Mouse (Mus musculus) midbrain, embryonic 16.5 days (tissue): ENCODE measurements around the gene Gm20532. TPM values are rescaled to one million over a fixed set of nuclear protein-coding genes. Genes with fewer than 3 reads are reported as not detected.

Experiments used
- ATAC-seq: fragments of 200-750 bp; cut with Nextera tagmentation; 2 replicates; pipeline ENCODE4 v1.8.0; 2017; ENCODE audit warnings: moderate TSS enrichment
- H3K27ac ChIP-seq: fragments of 300-500 bp; sonication (generic); 2 replicates; pipeline ENCODE4 v1.5.1; 2014; ENCODE audit warnings: mild to moderate bottlenecking, low read length, mixed read lengths
- H3K27me3 ChIP-seq: fragments of 300-500 bp; sonication (generic); 2 replicates; pipeline ENCODE4 v1.6.1; 2014; ENCODE audit warnings: low read depth, low read length, mixed read lengths; ENCODE audit not compliant: control insufficient read depth, insufficient read depth
- H3K36me3 ChIP-seq: fragments of 300-500 bp; sonication (generic); 2 replicates; pipeline ENCODE4 v1.6.1; 2014; ENCODE audit warnings: mild to moderate bottlenecking, low read length, moderate library complexity, mixed read lengths; ENCODE audit not compliant: control insufficient read depth, insufficient read depth
- H3K4me1 ChIP-seq: fragments of 300-500 bp; sonication (generic); 2 replicates; pipeline ENCODE4 v1.6.1; 2014; ENCODE audit warnings: mild to moderate bottlenecking, low read length, mixed read lengths; ENCODE audit not compliant: control insufficient read depth, insufficient read depth
- H3K4me2 ChIP-seq: fragments of 300-500 bp; sonication (generic); 2 replicates; pipeline ENCODE4 v1.6.1; 2014; ENCODE audit warnings: mild to moderate bottlenecking, low read length, mixed read lengths
- H3K4me3 ChIP-seq: fragments of 300-500 bp; sonication (generic); 2 replicates; pipeline ENCODE4 v1.5.1; 2014; ENCODE audit warnings: low read depth, mild to moderate bottlenecking, low read length, moderate library complexity, mixed read lengths
- H3K9ac ChIP-seq: fragments of 300-500 bp; sonication (generic); 2 replicates; pipeline ENCODE4 v1.6.1; 2014; ENCODE audit warnings: low read depth, low read length, mixed read lengths
- H3K9me3 ChIP-seq: fragments of 300-500 bp; sonication (generic); replicated peaks from 2 replicates; pipeline ENCODE4 v1.6.1; 2014; ENCODE audit warnings: mild to moderate bottlenecking, low read length, mixed read lengths; ENCODE audit not compliant: control insufficient read depth, poor library complexity, severe bottlenecking
- WGBS: fragments of 180-500 bp; shearing (Covaris S2); extraction: QIAGEN DNeasy Blood & Tissue Kit; methylation state at CpG from one replicate; pipeline ENCODE4 v1.1.7; 2014; 5-methylcytosine and 5-hydroxymethylcytosine counted together
- polyA plus RNA-seq: library from polyadenylated mRNA; unstranded; fragments of >200 nt; fragmentation: Nextera tagmentation; extraction: Ambion mirVana; gene quantifications from 2 replicates; pipeline ENCODE4 v1.2.1, GENCODE M21; 2015

The Gm20532 gene
- polyA plus RNA-seq, 1 experiment from 2014 or later = not detected

- WGBS = under 1% methylated on average over 58 of the region's 70 CpGs
- ATAC-seq = peak; percentile 78
- Histone ChIP-seq H3K4me3 (peak within 1 kb of the TSS; percentile 90), H3K27me3 (no peaks in the 10 kb centered on the region), H3K9ac (peak within 1 kb of the TSS; percentile 99), H3K4me1 (peaks cover 42% of the 10 kb centered on the region), H3K27ac (peak within 1 kb of the TSS; percentile 93), H3K4me2 (peak within 1 kb of the TSS; percentile 100), H3K9me3 (no peaks in the 10 kb centered on the region), H3K36me3 (no peaks in the 10 kb centered on the region)
Observed at GRCm38 (mm10) chr2:26627921-26628739, 41.7 kb downstream of the Gm20532 start, which contains the start of gene Fam69b. Gene Fam69b, plus strand, starts transcription at chr2:26628457.

- H3K27ac ChIP-seq = peak overlapping the region; percentile 93
- 14% methylated on average over 5 of the region's 5 CpGs for WGBS
- no peaks in the 10 kb centered on the region for H3K36me3 ChIP-seq
- H3K9ac ChIP-seq = peak overlapping the region; percentile 99
- H3K4me2 ChIP-seq = peak overlapping the region; percentile 100
- peaks cover 46% of the 10 kb centered on the region for H3K4me1 ChIP-seq
- H3K27me3 ChIP-seq = no peaks in the 10 kb centered on the region
- H3K4me3 ChIP-seq = peak overlapping the region; percentile 90
- no peaks in the 10 kb centered on the region for H3K9me3 ChIP-seq
- peak; percentile 58 for ATAC-seq
Observed at GRCm38 (mm10) chr2:26628792-26629437, 42.5 kb downstream of the Gm20532 start.

- no peak overlapping the region; the same call in 1 of the 2 replicates for H3K27ac ChIP-seq
- H3K36me3 ChIP-seq = peaks cover 21% of the 10 kb centered on the region
- WGBS = 86% methylated on average over 16 of the region's 16 CpGs
- H3K4me3 ChIP-seq = no peak overlapping the region
- H3K9ac ChIP-seq = peak overlapping the region; percentile 51
- peaks cover 58% of the 10 kb centered on the region for H3K4me1 ChIP-seq
- no peaks in the 10 kb centered on the region for H3K27me3 ChIP-seq
- peak overlapping the region; percentile 6; the same call in 1 of the 2 replicates for H3K4me2 ChIP-seq
- no peaks in the 10 kb centered on the region for H3K9me3 ChIP-seq
- ATAC-seq = no peak
Observed at GRCm38 (mm10) chr2:26632541-26633395, 46.3 kb downstream of the Gm20532 start.

- H3K4me2 ChIP-seq = no peak overlapping the region
- no peak overlapping the region; the same call in 1 of the 2 replicates for H3K9ac ChIP-seq
- H3K4me3 ChIP-seq = no peak overlapping the region
- no peaks in the 10 kb centered on the region for H3K9me3 ChIP-seq
- H3K27ac ChIP-seq = no peak overlapping the region
- H3K36me3 ChIP-seq = peaks cover 22% of the 10 kb centered on the region
- ATAC-seq = no peak
- 61% methylated on average over 4 of the region's 4 CpGs for WGBS
- H3K27me3 ChIP-seq = no peaks in the 10 kb centered on the region
- peaks cover 69% of the 10 kb centered on the region for H3K4me1 ChIP-seq
Observed at GRCm38 (mm10) chr2:26633953-26634530, 47.6 kb downstream of the Gm20532 start.

GRCm38 (mm10) chr2:26634629-26635488 is 48.4 kb downstream of the Gm20532 start:
- Histone ChIP-seq H3K9ac (peak overlapping the region; percentile 10; the same call in 1 of the 2 replicates), H3K36me3 (peaks cover 22% of the 10 kb centered on the region)
- whole genome bisulfite sequencing = 71% methylated on average over 12 of the region's 12 CpGs

GRCm38 (mm10) chr2:26635489-26636324 is 49.3 kb downstream of the Gm20532 start:
- no peak overlapping the region for H3K27ac ChIP-seq
- no peak overlapping the region for H3K4me2 ChIP-seq
- H3K4me1 ChIP-seq = peaks cover 57% of the 10 kb centered on the region
- no peak overlapping the region for H3K9ac ChIP-seq
- H3K9me3 ChIP-seq = no peaks in the 10 kb centered on the region
- H3K4me3 ChIP-seq = no peak overlapping the region
- peaks cover 22% of the 10 kb centered on the region for H3K36me3 ChIP-seq
- H3K27me3 ChIP-seq = no peaks in the 10 kb centered on the region
- ATAC-seq = no peak
- 74% methylated on average over 21 of the region's 21 CpGs for WGBS

More at GRCm38 (mm10) chr2:26634629-26635488, 48.4 kb downstream of the Gm20532 start:
- H3K4me1 ChIP-seq = peaks cover 62% of the 10 kb centered on the region
- H3K4me2 ChIP-seq = no peak overlapping the region
- no peak for ATAC-seq
- H3K9me3 ChIP-seq = no peaks in the 10 kb centered on the region
- no peak overlapping the region for H3K4me3 ChIP-seq
- no peak overlapping the region for H3K27ac ChIP-seq
- H3K27me3 ChIP-seq = no peaks in the 10 kb centered on the region

- 44% methylated on average over 2 of the region's 2 CpGs for WGBS
Observed at GRCm38 (mm10) chr2:26636325-26636635, 49.8 kb downstream of the Gm20532 start.

More at GRCm38 (mm10) chr2:26636325-26636635, 49.8 kb downstream of the Gm20532 start:
- Histone ChIP-seq H3K4me3 (no peak overlapping the region), H3K4me1 (peaks cover 52% of the 10 kb centered on the region), H3K36me3 (peaks cover 22% of the 10 kb centered on the region), H3K9ac (no peak overlapping the region), H3K4me2 (no peak overlapping the region), H3K9me3 (no peaks in the 10 kb centered on the region), H3K27ac (no peak overlapping the region), H3K27me3 (no peaks in the 10 kb centered on the region)
- no peak for ATAC-seq
